Mouse (Mus musculus) urinary bladder, postnatal 25 days (tissue): ENCODE results near the gene Med12l.
"Not testable (repeated sequence)": the region's sequence is repeated elsewhere in the genome, so short reads cannot be mapped to it uniquely, and the experiment has no call there.

Experiments
- DNase-seq: peaks from one replicate; pipeline ENCODE4 v3.0.0; 2022; ENCODE audit warnings: low spot score

Med12l gene

GRCm38 (mm10) chr3:59101218-59101986 is 95.8 kb downstream of the Med12l start, which contains the start of gene Gpr171:
Gpr171 (minus strand) TSS chr3:59101821.
- no peak for DNase-seq

GRCm38 (mm10) chr3:59102146-59102545 is 96.5 kb downstream of the Med12l start:
- no peak for DNase-seq

- DNase-seq = no peak
These were observed 98.8 kb downstream of the Med12l start for GRCm38 (mm10) chr3:59104462-59104861.

GRCm38 (mm10) chr3:59107439-59107838 is 101.8 kb downstream of the Med12l start:
- DNase-seq = no peak

GRCm38 (mm10) chr3:59109834-59110233 is 104.2 kb downstream of the Med12l start:
- not testable (repeated sequence) for DNase-seq

GRCm38 (mm10) chr3:59111944-59112343 is 106.3 kb downstream of the Med12l start:
- DNase-seq = no peak

- DNase-seq = not testable (repeated sequence)
These were observed 107.7 kb downstream of the Med12l start for GRCm38 (mm10) chr3:59113291-59113690.

GRCm38 (mm10) chr3:59113973-59114517 is 108.4 kb downstream of the Med12l start:
- no peak for DNase-seq

GRCm38 (mm10) chr3:59121067-59121730 is 115.6 kb downstream of the Med12l start:
- DNase-seq = no peak

GRCm38 (mm10) chr3:59121780-59122449 is 116.3 kb downstream of the Med12l start:
- DNase-seq = no peak

- DNase-seq = no peak
These were observed 119.4 kb downstream of the Med12l start for GRCm38 (mm10) chr3:59125022-59125421.

GRCm38 (mm10) chr3:59125783-59126555 is 120.3 kb downstream of the Med12l start:
- no peak for DNase-seq

GRCm38 (mm10) chr3:59128681-59129080 is 123.1 kb downstream of the Med12l start:
- no peak for DNase-seq

GRCm38 (mm10) chr3:59129547-59129946 is 123.9 kb downstream of the Med12l start:
- DNase-seq = no peak

GRCm38 (mm10) chr3:59130431-59130830 is 124.8 kb downstream of the Med12l start:
- DNase-seq = no peak

GRCm38 (mm10) chr3:59131081-59131480 is 125.5 kb downstream of the Med12l start:
- DNase-seq = no peak

GRCm38 (mm10) chr3:59131966-59132365 is 126.3 kb downstream of the Med12l start:
- DNase-seq = no peak

- no peak for DNase-seq
These were observed 127.6 kb downstream of the Med12l start for GRCm38 (mm10) chr3:59133189-59133588.

GRCm38 (mm10) chr3:59135911-59136653 is 130.5 kb downstream of the Med12l start:
- DNase-seq = no peak

GRCm38 (mm10) chr3:59138946-59139468 is 133.4 kb downstream of the Med12l start:
- DNase-seq = no peak

GRCm38 (mm10) chr3:59139651-59140051 is 134.0 kb downstream of the Med12l start:
- no peak for DNase-seq
